Mouse (Mus musculus): ENCODE measurements around the gene Gm21541. TPM values are rescaled to one million over a fixed set of nuclear protein-coding genes. Genes with fewer than 3 reads are reported as not detected.
"Not testable (repeated sequence)": the region's sequence is repeated elsewhere in the genome, so short reads cannot be mapped to it uniquely, and the experiment has no call there.

The Gm21541 gene
- not detected for total RNA-seq (2021)
- long read RNA-seq, experiment 1, result 0 reads
- long read RNA-seq, experiment 2, result 0 reads

DNA sequence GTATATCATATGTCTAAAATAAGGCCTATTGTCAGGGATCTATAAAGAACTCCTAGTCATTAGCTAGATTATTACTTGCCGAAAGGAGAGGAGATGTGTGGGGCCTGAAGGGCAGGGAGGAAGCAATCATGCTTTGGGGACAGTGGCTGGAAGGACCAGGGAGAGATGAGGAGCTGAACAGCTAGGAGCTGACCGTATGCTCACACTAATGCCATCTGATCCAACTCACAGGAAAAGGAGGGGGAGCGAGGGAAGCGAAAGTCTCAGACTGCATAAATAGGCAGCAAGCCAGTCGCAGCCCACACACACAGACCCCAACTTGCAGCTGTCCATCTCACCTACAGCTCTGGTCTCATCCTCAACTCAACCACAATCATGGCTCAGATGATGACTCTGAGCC lies at the start of gene Gm21541:
Gene Gm21541 (plus strand): TSS at position 301 of the 400 bp plus-strand sequence.
- not testable (repeated sequence) for DNase-seq

- not testable (repeated sequence) for DNase-seq
Measured at GRCm38 (mm10) chr4:41941272-41941671, 37.9 kb downstream of the Gm21541 start, which contains the start of gene Gm20878. TSS of gene Gm20878 (plus strand) at chr4:41941572.

Other genes with a start within 250 kb of the Gm21541 start
- 10 to 100 TPM; 20.1 to 28.2 TPM for gene Cntfr, start 206.5 kb upstream of the Gm21541 start, total RNA-seq (2021)
- 10 to 100 TPM; 74.3 to 75.3 TPM for gene Il11ra1, start 203.6 kb upstream of the Gm21541 start, total RNA-seq (2021)
- gene Rpp25l, start 190.1 kb upstream of the Gm21541 start, total RNA-seq (2021), result 10 to 100 TPM; 31.5 to 41.4 TPM
- 10 to 100 TPM; 44.3 to 57.6 TPM for gene Dctn3, start 180.4 kb upstream of the Gm21541 start, total RNA-seq (2021)
- not detected for gene Arid3c, start 172.5 kb upstream of the Gm21541 start, total RNA-seq (2021)
- 10 to 100 TPM; 25.2 to 28.1 TPM for gene Galt, start 148.4 kb upstream of the Gm21541 start, total RNA-seq (2021)
- gene Sigmar1, start 147.5 kb upstream of the Gm21541 start, total RNA-seq (2021), result 10 to 100 TPM; 15.4 to 17.9 TPM
- gene Ccl27a, start 129.4 kb upstream of the Gm21541 start, total RNA-seq (2021), result 10 to 100 TPM; 25.5 to 33.1 TPM
- 1 to 10 TPM; 1.0 to 1.8 TPM for gene Gm20878, start 38.0 kb downstream of the Gm21541 start, total RNA-seq (2021)
- gene Fam205a4, start 62.4 kb downstream of the Gm21541 start, total RNA-seq (2021), result under 1 TPM; 0.14 to 0.16 TPM
- gene Gm21093, start 131.1 kb downstream of the Gm21541 start, total RNA-seq (2021), result under 1 TPM in 1 of 2 experiments, not detected in 1; 0.18 TPM
- not detected for gene Gm3893, start 187.6 kb downstream of the Gm21541 start, total RNA-seq (2021)
- gene Gm13304, start 211.2 kb downstream of the Gm21541 start, total RNA-seq (2021), result 1 to 10 TPM; 7.2 to 8.4 TPM
- 1 to 10 TPM; 1.6 to 2.0 TPM for gene Gm13306, start 249.8 kb downstream of the Gm21541 start, total RNA-seq (2021)

All from gastrocnemius, postnatal 10 days (tissue).